Mouse (Mus musculus) limb, embryonic 13.5 days (tissue): ENCODE data around the gene En2. TPM values are rescaled to one million over a fixed set of nuclear protein-coding genes. Genes with fewer than 3 reads are reported as not detected.
A peak's percentile ranks its signal among the peaks of the same experiment; 100 is the strongest.

Source experiments
- ATAC-seq: fragments of 200-750 bp; cut with Nextera tagmentation; 2 replicates; pipeline ENCODE4 v1.8.0; 2017; ENCODE audit warnings: low read depth, moderate number of reproducible peaks, moderate TSS enrichment; ENCODE audit not compliant: low FRiP score
- H3K27ac ChIP-seq: fragments of 300-500 bp; sonication (generic); 2 replicates; pipeline ENCODE4 v1.5.1; 2015; ENCODE audit warnings: inconsistent platforms, mild to moderate bottlenecking, moderate library complexity
- H3K27me3 ChIP-seq: fragments of 300-500 bp; sonication (generic); 2 replicates; pipeline ENCODE4 v1.6.1; 2015; ENCODE audit warnings: mild to moderate bottlenecking, inconsistent platforms
- H3K36me3 ChIP-seq: fragments of 300-500 bp; sonication (generic); 2 replicates; pipeline ENCODE4 v1.6.1; 2015; ENCODE audit warnings: inconsistent platforms, mild to moderate bottlenecking, moderate library complexity
- H3K4me1 ChIP-seq: fragments of 300-500 bp; sonication (generic); 2 replicates; pipeline ENCODE4 v1.6.1; 2015; ENCODE audit warnings: inconsistent platforms
- H3K4me2 ChIP-seq: fragments of 300-500 bp; sonication (generic); replicated peaks from 2 replicates; pipeline ENCODE4 v1.6.1; 2015; ENCODE audit warnings: inconsistent platforms, mild to moderate bottlenecking, moderate library complexity
- H3K4me3 ChIP-seq: fragments of 300-500 bp; sonication (generic); 2 replicates; pipeline ENCODE4 v1.5.1; 2015; ENCODE audit warnings: moderate library complexity, mild to moderate bottlenecking, inconsistent platforms
- H3K9ac ChIP-seq: fragments of 300-500 bp; sonication (generic); 2 replicates; pipeline ENCODE4 v1.6.1; 2015; ENCODE audit warnings: mild to moderate bottlenecking, inconsistent platforms
- H3K9me3 ChIP-seq: fragments of 300-500 bp; sonication (generic); 2 replicates; pipeline ENCODE4 v1.6.1; 2016; ENCODE audit warnings: inconsistent platforms
- WGBS: fragments of 180-500 bp; shearing (Covaris S2); methylation state at CpG from one replicate; pipeline ENCODE4 v1.1.7; 2015; 5-methylcytosine and 5-hydroxymethylcytosine counted together
- polyA plus RNA-seq: library from polyadenylated mRNA; unstranded; fragments of >200 nt; fragmentation: Nextera tagmentation; extraction: Ambion mirVana; gene quantifications from 2 replicates; pipeline ENCODE4 v1.2.1, GENCODE M21; 2015

En2 gene
- polyA plus RNA-seq = not detected in 2 replicates

- Histone ChIP-seq H3K4me1 (peaks cover 22% of the 10 kb centered on the region), H3K4me2 (peak within 1 kb of the TSS; percentile 93), H3K27ac (no peak within 1 kb of the TSS), H3K9ac (peak within 1 kb of the TSS; percentile 43; the same call in 1 of the 2 replicates), H3K36me3 (no peaks in the 10 kb centered on the region), H3K27me3 (peaks cover 97% of the 10 kb centered on the region), H3K4me3 (peak within 1 kb of the TSS; percentile 48), H3K9me3 (no peaks in the 10 kb centered on the region)
- peak; percentile 75 for ATAC-seq
- WGBS = under 1% methylated on average over 94 of the region's 113 CpGs
Observed at GRCm38 (mm10) chr5:28165358-28166255, at the start of gene En2. TSS of gene En2 (plus strand) at chr5:28165694.

- Histone ChIP-seq H3K36me3 (no peaks in the 10 kb centered on the region), H3K27me3 (peaks cover 67% of the 10 kb centered on the region), H3K27ac (no peak overlapping the region), H3K9ac (no peak overlapping the region), H3K9me3 (no peaks in the 10 kb centered on the region), H3K4me1 (peaks cover 10% of the 10 kb centered on the region), H3K4me3 (no peak overlapping the region), H3K4me2 (no peak overlapping the region)
- WGBS = 6% methylated on average over 13 of the region's 13 CpGs
- ATAC-seq = no peak
Observed at GRCm38 (mm10) chr5:28117251-28117880, 48.1 kb upstream of the En2 start.

GRCm38 (mm10) chr5:28117882-28118530 is 47.5 kb upstream of the En2 start:
- 0 out of 2 replicates have a peak overlapping the region, but pooled peaks have one; percentile 2 for H3K9ac ChIP-seq
- no peak for ATAC-seq
- H3K4me1 ChIP-seq = peaks cover 10% of the 10 kb centered on the region
- no peaks in the 10 kb centered on the region for H3K9me3 ChIP-seq
- peaks cover 73% of the 10 kb centered on the region for H3K27me3 ChIP-seq
- H3K27ac ChIP-seq = no peak overlapping the region
- H3K4me2 ChIP-seq = peak overlapping the region; percentile 58
- under 1% methylated on average over 30 of the region's 30 CpGs for WGBS
- no peaks in the 10 kb centered on the region for H3K36me3 ChIP-seq
- H3K4me3 ChIP-seq = peak overlapping the region; percentile 31

DNA sequence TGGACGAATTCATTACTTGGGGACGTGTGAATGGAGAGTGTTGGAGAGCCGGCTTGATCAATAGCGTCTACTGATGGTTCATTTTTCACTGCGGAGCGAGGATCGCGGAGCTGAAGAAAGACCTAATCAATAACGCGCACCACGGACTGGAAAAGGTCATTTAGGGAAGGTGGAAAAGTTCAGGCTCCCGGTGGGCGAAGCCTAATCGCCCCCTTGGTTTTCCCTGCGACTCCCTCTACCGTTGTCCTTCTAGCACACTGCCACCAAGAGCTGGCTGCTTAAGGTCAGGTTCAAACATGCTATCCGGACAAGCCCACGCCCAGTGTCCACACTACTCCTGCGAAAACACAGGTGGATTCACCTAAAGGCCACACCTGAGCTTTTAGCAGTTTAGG is 47.0 kb upstream of the En2 start:
- no peaks in the 10 kb centered on the region for H3K9me3 ChIP-seq
- peak overlapping the region; percentile 58 for H3K4me2 ChIP-seq
- ATAC-seq = no peak
- H3K36me3 ChIP-seq = no peaks in the 10 kb centered on the region
- peaks cover 77% of the 10 kb centered on the region for H3K27me3 ChIP-seq
- H3K27ac ChIP-seq = no peak overlapping the region
- H3K4me1 ChIP-seq = peaks cover 10% of the 10 kb centered on the region
- WGBS = under 1% methylated on average over 19 of the region's 19 CpGs
- peak overlapping the region; percentile 31 for H3K4me3 ChIP-seq
- H3K9ac ChIP-seq = no peak overlapping the region

GRCm38 (mm10) chr5:28119576-28119975 is 45.9 kb upstream of the En2 start:
- peaks cover 82% of the 10 kb centered on the region for H3K27me3 ChIP-seq
- H3K36me3 ChIP-seq = no peaks in the 10 kb centered on the region
- H3K27ac ChIP-seq = no peak overlapping the region
- H3K4me1 ChIP-seq = peaks cover 10% of the 10 kb centered on the region
- no peak overlapping the region for H3K9ac ChIP-seq
- WGBS = 21% methylated on average over 3 of the region's 3 CpGs
- no peak overlapping the region for H3K4me3 ChIP-seq
- no peak for ATAC-seq
- H3K4me2 ChIP-seq = no peak overlapping the region
- no peaks in the 10 kb centered on the region for H3K9me3 ChIP-seq

GRCm38 (mm10) chr5:28122491-28123454 is 42.7 kb upstream of the En2 start:
- peak; percentile 66; the same call in 1 of the 2 replicates for ATAC-seq
- peak overlapping the region; percentile 21; the same call in 1 of the 2 replicates for H3K4me2 ChIP-seq
- no peaks in the 10 kb centered on the region for H3K36me3 ChIP-seq
- H3K4me1 ChIP-seq = peaks cover 8% of the 10 kb centered on the region
- no peaks in the 10 kb centered on the region for H3K9me3 ChIP-seq
- peak overlapping the region; percentile 8; the same call in 1 of the 2 replicates for H3K4me3 ChIP-seq
- H3K27ac ChIP-seq = no peak overlapping the region
- H3K9ac ChIP-seq = no peak overlapping the region
- WGBS = under 1% methylated on average over 27 of the region's 27 CpGs
- peaks cover 96% of the 10 kb centered on the region for H3K27me3 ChIP-seq

GRCm38 (mm10) chr5:28123455-28123825 is 42.1 kb upstream of the En2 start:
- no peak for ATAC-seq
- Histone ChIP-seq H3K4me2 (peak overlapping the region; percentile 21; the same call in 1 of the 2 replicates), H3K27me3 (peaks cover 96% of the 10 kb centered on the region), H3K4me1 (0 out of 2 replicates have a peak, but pooled peaks cover 2% of the 10 kb centered on the region), H3K9me3 (no peaks in the 10 kb centered on the region), H3K4me3 (peak overlapping the region; percentile 8; the same call in 1 of the 2 replicates), H3K36me3 (no peaks in the 10 kb centered on the region), H3K27ac (no peak overlapping the region), H3K9ac (no peak overlapping the region)
- WGBS = 2% methylated on average over 11 of the region's 11 CpGs

DNA sequence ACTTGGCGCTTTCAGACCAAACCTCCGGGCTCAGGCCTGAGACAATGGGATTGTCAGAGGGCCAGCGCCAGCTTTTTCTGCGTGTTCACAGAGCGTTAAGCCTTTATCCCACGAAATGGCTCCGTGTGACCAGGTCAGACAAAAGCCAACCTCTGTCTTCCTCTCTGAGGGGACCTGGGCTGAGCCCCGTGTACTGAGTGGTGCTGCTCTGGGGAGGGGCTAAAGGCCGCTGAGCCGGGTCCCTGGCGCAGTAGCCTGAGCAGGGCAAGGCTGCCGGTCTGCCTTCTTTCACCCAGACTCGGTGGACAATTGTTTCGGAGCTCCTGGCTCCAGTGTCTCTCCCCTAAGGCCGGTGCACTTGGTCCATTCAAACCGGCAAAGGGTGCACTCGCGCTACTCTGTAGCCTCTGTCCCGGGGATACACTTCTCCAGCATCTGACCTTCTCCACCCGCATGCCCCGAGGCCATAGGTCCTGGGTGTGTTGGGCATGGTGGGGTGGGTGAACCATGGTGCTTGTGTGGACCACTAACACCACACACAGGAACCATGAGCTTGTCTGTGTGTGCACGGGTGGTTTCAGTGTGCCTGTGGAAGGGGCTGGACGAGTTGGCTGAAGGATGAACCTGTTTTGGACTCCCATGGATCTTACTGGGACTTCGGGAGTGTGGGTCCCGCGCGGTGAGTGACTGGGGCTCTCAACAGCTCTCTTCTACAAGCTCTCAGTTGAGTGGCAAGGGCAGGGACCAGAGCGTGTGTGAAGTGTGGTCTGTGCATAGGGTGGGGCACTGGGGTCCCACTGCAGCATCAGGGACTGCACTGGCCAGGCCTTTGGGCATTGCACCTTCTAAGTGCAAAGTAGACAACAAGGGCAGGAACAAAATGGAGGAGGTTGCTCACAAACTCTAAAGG is 40.9 kb upstream of the En2 start:
- Histone ChIP-seq H3K27me3 (peaks cover 95% of the 10 kb centered on the region), H3K4me1 (no peaks in the 10 kb centered on the region), H3K4me2 (no peak overlapping the region), H3K9ac (no peak overlapping the region), H3K27ac (no peak overlapping the region), H3K4me3 (no peak overlapping the region), H3K36me3 (no peaks in the 10 kb centered on the region), H3K9me3 (no peaks in the 10 kb centered on the region)
- no peak for ATAC-seq
- WGBS = 3% methylated on average over 28 of the region's 28 CpGs

DNA sequence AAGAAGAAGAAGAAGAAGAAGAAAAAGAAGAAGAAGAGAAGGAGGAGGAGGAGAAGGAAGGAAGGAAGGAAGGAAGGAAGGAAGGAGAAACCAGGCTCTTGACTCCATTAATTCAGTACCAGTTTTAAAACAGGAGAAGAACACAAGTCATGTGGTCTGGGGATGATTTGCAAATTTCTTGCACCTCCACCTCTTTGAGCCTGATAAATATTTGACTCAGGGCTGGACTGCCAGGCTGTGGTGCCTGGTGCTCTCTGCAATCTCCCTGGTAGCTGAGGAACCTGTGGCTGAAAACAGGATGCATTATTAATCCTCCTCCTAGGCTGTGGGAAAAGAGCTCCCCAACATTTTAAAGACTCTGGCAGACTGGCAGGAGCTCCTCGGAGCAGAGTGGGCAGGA is 36.6 kb upstream of the En2 start:
- H3K27me3 ChIP-seq = peaks cover 94% of the 10 kb centered on the region
- no peak overlapping the region for H3K4me2 ChIP-seq
- H3K4me3 ChIP-seq = no peak overlapping the region
- H3K27ac ChIP-seq = no peak overlapping the region
- H3K4me1 ChIP-seq = no peaks in the 10 kb centered on the region
- H3K36me3 ChIP-seq = no peaks in the 10 kb centered on the region
- H3K9ac ChIP-seq = no peak overlapping the region
- 31% methylated on average over 1 of the region's 1 CpGs for WGBS
- ATAC-seq = no peak
- H3K9me3 ChIP-seq = no peaks in the 10 kb centered on the region

DNA sequence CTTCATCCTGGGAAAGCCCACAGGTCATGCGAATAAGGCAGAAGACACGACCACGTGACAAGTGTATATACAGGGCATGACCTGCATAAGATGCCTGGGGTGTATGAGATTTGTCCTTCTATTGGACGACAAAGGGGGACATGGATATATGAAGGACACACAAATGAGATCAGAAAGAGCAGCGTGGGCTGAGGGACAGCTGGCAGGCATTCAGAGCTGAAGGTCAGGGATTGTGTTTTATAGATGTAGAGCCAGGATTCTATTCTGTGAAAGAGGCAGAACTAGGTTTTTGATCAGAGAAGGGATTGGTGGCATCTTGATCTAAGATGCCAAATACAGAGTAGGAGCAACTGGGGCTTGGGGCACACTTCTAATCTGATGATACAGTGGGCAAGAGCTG is 33.3 kb upstream of the En2 start:
- H3K27me3 ChIP-seq = peaks cover 87% of the 10 kb centered on the region
- H3K36me3 ChIP-seq = no peaks in the 10 kb centered on the region
- H3K27ac ChIP-seq = no peak overlapping the region
- no peaks in the 10 kb centered on the region for H3K4me1 ChIP-seq
- H3K4me2 ChIP-seq = no peak overlapping the region
- no peak overlapping the region for H3K4me3 ChIP-seq
- no peaks in the 10 kb centered on the region for H3K9me3 ChIP-seq
- ATAC-seq = no peak
- no peak overlapping the region for H3K9ac ChIP-seq
- WGBS = 78% methylated on average over 5 of the region's 5 CpGs
